Mouse (Mus musculus): ENCODE measurements at regions not wholly inside any gene's neighbourhood (a gene's known extent, or its start where the extent isn't known, plus 50 kb on each side); places are given as distances from the start of the nearest gene placed in this dataset.

GRCm38 (mm10) chr12:16268621-16269165, 342.1 kb downstream of the Lpin1 start:
- DNase-seq (ENCODE audit: low spot score): no peak

- DNase-seq (ENCODE audit: low spot score): no peak
Measured at GRCm38 (mm10) chr12:16261465-16261864, 349.3 kb downstream of the Lpin1 start.

GRCm38 (mm10) chr12:16260981-16261380, 349.8 kb downstream of the Lpin1 start:
- no peak for DNase-seq (ENCODE audit: low spot score)

- no peak for DNase-seq (ENCODE audit: low spot score)
Measured at GRCm38 (mm10) chr12:16260501-16260900, 350.3 kb downstream of the Lpin1 start.

GRCm38 (mm10) chr12:16250621-16251020, 360.1 kb downstream of the Lpin1 start:
- DNase-seq (ENCODE audit: low spot score): peak; percentile 33

DNA sequence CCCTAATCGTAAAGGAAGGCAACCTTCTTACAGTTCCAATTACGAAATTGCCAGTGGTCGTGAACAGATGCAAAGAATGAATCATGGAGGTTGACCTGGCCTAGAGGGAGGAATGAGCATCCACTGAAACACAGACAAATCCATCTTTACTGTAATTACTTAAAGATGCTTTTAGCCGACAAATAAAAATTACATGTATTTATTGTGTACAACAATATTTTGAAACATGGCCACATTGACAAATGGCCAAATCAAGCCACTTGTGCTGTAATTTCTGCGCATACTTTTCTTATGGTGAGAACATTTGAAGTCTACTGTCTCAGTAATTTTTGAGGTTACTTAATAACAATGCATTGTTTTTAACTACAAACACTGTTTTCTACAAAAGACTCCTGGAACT, 360.7 kb downstream of the Lpin1 start:
- no peak for DNase-seq (ENCODE audit: low spot score)

GRCm38 (mm10) chr12:16239792-16240191, 371.0 kb downstream of the Lpin1 start:
- no peak for DNase-seq (ENCODE audit: low spot score)

DNA sequence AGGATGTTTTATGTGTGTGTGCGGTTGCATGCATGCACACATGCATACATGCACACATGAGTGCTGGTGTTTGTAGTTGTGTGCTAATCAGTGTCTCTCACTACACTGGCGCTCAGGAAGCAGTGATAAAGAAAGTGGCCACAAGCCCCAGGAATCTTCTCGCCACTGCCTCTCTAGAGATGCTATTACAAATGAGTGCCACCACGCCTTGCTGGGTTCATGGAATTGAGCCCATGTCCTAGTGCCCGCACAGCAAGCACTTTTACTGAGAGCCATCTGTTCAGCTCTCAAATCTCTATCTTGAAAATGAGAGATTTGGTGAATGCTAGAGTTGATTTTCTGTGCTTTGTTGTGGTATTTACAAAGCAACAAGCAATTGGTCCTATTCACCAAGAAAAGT, 373.3 kb downstream of the Lpin1 start:
- no peak for DNase-seq (ENCODE audit: low spot score)

- DNase-seq (ENCODE audit: low spot score): no peak
Measured at GRCm38 (mm10) chr12:16233559-16233958, 377.2 kb downstream of the Lpin1 start.

DNA sequence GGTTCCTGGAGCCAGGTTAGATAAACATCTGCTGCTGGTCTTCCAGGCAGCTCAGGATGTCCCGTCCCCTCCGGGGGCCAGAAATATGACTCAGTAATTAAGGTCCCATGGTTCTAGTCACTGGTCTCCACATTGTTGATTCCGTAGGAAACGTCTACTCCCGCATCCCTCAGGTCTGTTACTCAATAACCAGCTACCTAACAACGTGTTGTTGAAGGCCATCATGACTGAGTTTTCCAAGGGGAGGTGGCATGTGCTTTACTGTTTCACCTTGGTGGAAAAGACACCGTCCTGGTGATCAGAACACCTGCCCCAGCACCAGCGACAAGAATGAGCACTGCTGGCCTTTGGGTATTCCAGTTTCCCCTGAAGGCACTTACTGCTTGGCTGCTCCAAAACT, 377.9 kb downstream of the Lpin1 start:
- DNase-seq (ENCODE audit: low spot score): no peak

GRCm38 (mm10) chr12:16232051-16232450, 378.7 kb downstream of the Lpin1 start:
- DNase-seq (ENCODE audit: low spot score): no peak

- no peak for DNase-seq (ENCODE audit: low spot score)
Measured at GRCm38 (mm10) chr12:16231093-16231492, 379.7 kb downstream of the Lpin1 start.

DNA sequence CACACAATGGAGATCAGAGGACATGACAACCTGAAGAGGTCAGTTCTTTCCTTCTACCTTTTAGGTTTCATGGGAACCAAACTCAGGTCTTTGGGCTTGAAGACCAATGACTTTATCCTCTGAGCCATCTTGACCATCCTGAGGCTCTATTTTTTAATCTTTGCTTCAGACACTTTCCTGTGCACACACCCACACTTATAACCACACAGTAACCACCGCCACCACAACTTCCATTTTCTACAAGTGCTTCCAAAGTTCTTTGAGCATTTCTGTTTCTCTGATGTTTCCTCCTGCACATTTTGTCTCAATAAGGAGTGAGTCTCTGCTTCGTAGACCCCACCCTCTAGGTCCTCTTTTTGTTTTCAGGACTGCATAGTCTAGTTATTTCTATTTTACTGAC, 385.3 kb downstream of the Lpin1 start:
- no peak for DNase-seq (ENCODE audit: low spot score)

DNA sequence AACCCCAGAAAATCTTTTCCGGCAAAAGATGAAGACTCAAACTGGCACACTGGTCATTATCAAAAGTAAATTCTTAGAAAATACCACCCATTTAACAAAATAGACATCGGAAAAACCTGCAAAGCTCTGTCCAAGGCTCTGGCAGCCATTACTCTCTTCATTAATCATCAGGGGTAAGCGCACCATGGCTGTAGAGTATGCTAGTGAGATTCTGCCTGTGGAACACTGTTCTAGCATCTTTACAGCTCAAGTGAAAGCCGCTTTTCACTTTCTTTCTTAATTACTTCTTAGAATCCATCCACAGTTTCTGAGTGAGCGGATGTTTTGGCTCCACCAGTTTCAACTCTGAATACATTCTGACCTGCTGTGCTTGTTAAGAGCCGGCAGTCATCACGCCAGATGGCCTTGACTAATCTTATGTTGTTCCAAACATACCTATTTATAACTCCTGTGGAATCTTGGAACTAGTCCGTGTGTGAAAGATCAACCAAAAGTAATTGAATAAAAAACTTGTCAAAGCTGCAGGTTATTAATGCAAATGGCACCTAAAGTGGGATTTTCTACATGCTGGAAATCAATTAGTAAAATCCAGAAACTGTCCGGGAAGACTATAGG, 387.8 kb downstream of the Lpin1 start:
- no peak for DNase-seq (ENCODE audit: low spot score)

DNA sequence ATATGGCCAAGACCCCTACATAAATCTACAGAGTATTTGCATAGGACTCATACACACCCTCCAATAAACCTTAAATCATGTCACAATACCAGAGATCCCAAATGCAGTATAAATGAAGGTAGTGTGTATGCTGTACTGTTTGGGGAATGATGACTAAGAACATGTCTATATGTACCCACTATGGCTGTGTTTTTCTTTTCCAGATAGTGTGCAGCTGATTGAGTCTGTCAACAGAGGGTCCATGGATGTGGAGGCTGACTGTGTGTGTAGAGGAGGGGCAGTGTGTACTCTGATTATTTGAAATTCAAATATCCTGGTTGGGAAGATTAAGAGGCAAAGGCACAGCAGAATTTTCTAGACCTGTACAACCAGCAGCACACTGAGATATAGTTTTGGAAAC, 388.6 kb downstream of the Lpin1 start:
- DNase-seq (ENCODE audit: low spot score): no peak

GRCm38 (mm10) chr12:16221142-16221541, 389.6 kb downstream of the Lpin1 start:
- DNase-seq (ENCODE audit: low spot score): peak; percentile 33

- no peak for DNase-seq (ENCODE audit: low spot score)
Measured at GRCm38 (mm10) chr12:16220561-16220960, 390.2 kb downstream of the Lpin1 start.

GRCm38 (mm10) chr12:16218906-16219305, 391.9 kb downstream of the Lpin1 start:
- no peak for DNase-seq (ENCODE audit: low spot score)

DNA sequence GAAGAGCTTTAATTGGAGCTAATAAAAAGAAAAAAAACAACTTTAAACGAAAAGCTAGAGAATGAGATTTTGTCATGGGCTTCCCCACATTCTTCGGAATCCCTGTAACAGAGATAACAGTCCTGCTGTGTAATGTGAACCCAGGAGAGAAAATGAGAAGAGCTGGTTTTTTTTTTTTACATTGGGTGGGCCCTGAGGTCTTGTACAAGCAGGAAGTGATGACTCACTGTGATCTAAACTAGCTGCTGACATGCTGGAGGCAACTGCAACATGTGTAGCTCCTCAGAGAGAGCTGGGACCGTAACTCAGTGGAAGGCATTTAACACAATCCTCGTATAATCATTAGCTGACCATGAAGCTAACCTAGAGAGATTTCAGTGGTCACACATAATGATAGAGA, 393.8 kb upstream of the Trib2 start:
- no peak for DNase-seq (ENCODE audit: low spot score)

GRCm38 (mm10) chr12:16210111-16210510, 393.4 kb upstream of the Trib2 start:
- DNase-seq (ENCODE audit: low spot score): no peak

- DNase-seq (ENCODE audit: low spot score): no peak
Measured at GRCm38 (mm10) chr12:16204941-16205340, 388.2 kb upstream of the Trib2 start.

DNA sequence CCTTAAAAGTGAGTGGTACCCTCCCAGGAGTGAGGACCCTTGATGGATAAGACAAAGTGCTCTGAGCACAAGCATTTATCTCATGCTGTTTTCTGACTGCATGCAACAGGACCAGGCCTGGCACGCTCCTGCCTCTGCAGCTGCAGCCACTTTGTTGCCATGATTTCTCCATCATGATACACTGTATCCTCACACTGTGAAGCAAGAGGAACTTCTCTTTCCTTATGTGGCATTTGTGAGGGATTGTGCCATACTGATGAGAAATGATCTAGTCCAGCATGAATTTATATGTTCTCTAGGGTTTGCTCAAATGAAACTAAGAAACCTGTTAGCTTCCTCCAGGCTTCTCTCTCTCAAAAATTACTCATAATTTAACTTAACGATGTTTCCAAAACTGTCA, 380.2 kb upstream of the Trib2 start:
- no peak for DNase-seq (ENCODE audit: low spot score)

GRCm38 (mm10) chr12:16191803-16192389, 375.2 kb upstream of the Trib2 start:
- DNase-seq (ENCODE audit: low spot score): no peak

GRCm38 (mm10) chr12:16190706-16191105, 374.0 kb upstream of the Trib2 start:
- no peak for DNase-seq (ENCODE audit: low spot score)

Data from adipocyte (in vitro differentiated cells).